Mouse (Mus musculus): ENCODE results near the gene Chd2. TPM values are rescaled to one million over a fixed set of nuclear protein-coding genes. Genes with fewer than 3 reads are reported as not detected.

Chd2 gene
- polyA plus RNA-seq, 1 experiment from 2014 or later: 61.0 TPM

GRCm38 (mm10) chr7:73572571-73572970 is 30.9 kb upstream of the Chd2 start:
- H3K9ac ChIP-seq (ENCODE audit: low read length): no peak overlapping the region
- H3K27ac ChIP-seq (ENCODE audit: low read depth, low read length): no peak overlapping the region
- no peaks in the 10 kb centered on the region for H3K27me3 ChIP-seq (ENCODE audit: control insufficient read depth, insufficient read depth, low read length)
- H3K4me3 ChIP-seq (ENCODE audit: low read depth, low read length): no peak overlapping the region
- 67% methylated on average over 3 of the region's 3 CpGs for WGBS
- no peak for ATAC-seq (replicated peaks; ENCODE audit: low FRiP score)
- H3K4me1 ChIP-seq (replicated peaks; ENCODE audit: control insufficient read depth, insufficient read depth, low read length): no peaks in the 10 kb centered on the region
- no peak overlapping the region for H3K4me2 ChIP-seq (ENCODE audit: low read depth, low read length, severe bottlenecking)
- no peak for DNase-seq (ENCODE audit: low spot score)
- no peaks in the 10 kb centered on the region for H3K9me3 ChIP-seq (ENCODE audit: control insufficient read depth, low read length)
- no peaks in the 10 kb centered on the region for H3K36me3 ChIP-seq (ENCODE audit: control insufficient read depth, insufficient read depth, low read length)

- Histone ChIP-seq H3K36me3 (ENCODE audit: control insufficient read depth, insufficient read depth, low read length) (no peaks in the 10 kb centered on the region), H3K4me2 (ENCODE audit: low read depth, low read length, severe bottlenecking) (no peak overlapping the region), H3K27me3 (ENCODE audit: control insufficient read depth, insufficient read depth, low read length) (no peaks in the 10 kb centered on the region), H3K9ac (ENCODE audit: low read length) (no peak overlapping the region), H3K9me3 (ENCODE audit: control insufficient read depth, low read length) (no peaks in the 10 kb centered on the region), H3K4me1 (replicated peaks; ENCODE audit: control insufficient read depth, insufficient read depth, low read length) (no peaks in the 10 kb centered on the region), H3K27ac (ENCODE audit: low read depth, low read length) (no peak overlapping the region), H3K4me3 (ENCODE audit: low read depth, low read length) (no peak overlapping the region)
- DNase-seq (ENCODE audit: low spot score) (no peak), ATAC-seq (replicated peaks; ENCODE audit: low FRiP score) (no peak)
- 84% methylated on average over 3 of the region's 3 CpGs for WGBS
Measured at GRCm38 (mm10) chr7:73568801-73569403, 27.3 kb upstream of the Chd2 start.

DNA sequence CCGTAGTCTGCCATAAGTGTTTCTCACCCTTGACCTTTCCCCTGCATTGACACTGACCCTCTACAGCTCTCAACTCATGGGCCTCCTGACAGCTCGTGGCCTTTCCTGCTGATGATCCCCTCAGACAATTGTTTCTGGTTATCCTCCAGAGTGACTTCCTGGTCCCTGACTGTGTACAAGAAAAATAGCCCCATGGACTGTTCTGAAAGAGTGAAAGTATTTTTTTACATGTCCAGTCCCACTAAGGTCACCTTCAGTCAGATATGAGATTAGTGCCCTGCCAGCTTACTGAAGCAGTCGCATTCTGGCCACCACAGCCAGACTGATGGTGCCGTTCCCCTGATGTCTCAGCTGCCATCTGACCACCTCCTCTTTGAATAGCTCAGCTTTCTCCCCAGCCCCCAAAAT is 26.1 kb upstream of the Chd2 start:
- ATAC-seq (replicated peaks; ENCODE audit: low FRiP score): no peak
- Histone ChIP-seq H3K4me1 (replicated peaks; ENCODE audit: control insufficient read depth, insufficient read depth, low read length) (no peaks in the 10 kb centered on the region), H3K36me3 (ENCODE audit: control insufficient read depth, insufficient read depth, low read length) (no peaks in the 10 kb centered on the region), H3K4me3 (ENCODE audit: low read depth, low read length) (no peak overlapping the region), H3K4me2 (ENCODE audit: low read depth, low read length, severe bottlenecking) (no peak overlapping the region), H3K27ac (ENCODE audit: low read depth, low read length) (no peak overlapping the region), H3K9me3 (ENCODE audit: control insufficient read depth, low read length) (no peaks in the 10 kb centered on the region), H3K9ac (ENCODE audit: low read length) (no peak overlapping the region), H3K27me3 (ENCODE audit: control insufficient read depth, insufficient read depth, low read length) (no peaks in the 10 kb centered on the region)
- no peak for DNase-seq (ENCODE audit: low spot score)
- 71% methylated on average over 4 of the region's 4 CpGs for WGBS

DNA sequence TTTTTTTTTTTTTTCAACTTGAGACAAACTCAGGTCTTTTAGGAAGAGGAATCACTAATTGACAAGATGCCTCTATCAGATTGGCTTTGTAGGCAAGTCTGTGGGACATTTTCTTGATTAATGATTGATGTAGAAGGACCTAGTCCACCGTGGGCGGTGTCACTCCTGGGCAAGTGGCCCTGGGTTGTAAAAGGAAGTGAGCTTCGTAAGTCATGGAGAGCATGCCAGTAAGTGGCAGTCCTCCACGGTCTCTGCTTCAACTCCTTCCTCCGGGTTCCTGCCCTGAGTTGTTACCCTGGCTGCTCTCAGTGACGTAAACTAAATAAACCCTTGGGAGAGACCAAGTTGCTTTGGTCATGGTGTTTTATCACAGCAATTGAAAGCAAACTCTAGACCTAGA is 22.5 kb upstream of the Chd2 start:
- Histone ChIP-seq H3K36me3 (ENCODE audit: control insufficient read depth, insufficient read depth, low read length) (no peaks in the 10 kb centered on the region), H3K9ac (ENCODE audit: low read length) (no peak overlapping the region), H3K27me3 (ENCODE audit: control insufficient read depth, insufficient read depth, low read length) (no peaks in the 10 kb centered on the region), H3K9me3 (ENCODE audit: control insufficient read depth, low read length) (no peaks in the 10 kb centered on the region), H3K4me1 (replicated peaks; ENCODE audit: control insufficient read depth, insufficient read depth, low read length) (peaks cover 4% of the 10 kb centered on the region; the same call in 1 of the 2 replicates), H3K4me2 (ENCODE audit: low read depth, low read length, severe bottlenecking) (no peak overlapping the region), H3K4me3 (ENCODE audit: low read depth, low read length) (no peak overlapping the region), H3K27ac (ENCODE audit: low read depth, low read length) (no peak overlapping the region)
- DNase-seq (ENCODE audit: low spot score) (no peak), ATAC-seq (replicated peaks; ENCODE audit: low FRiP score) (no peak)
- 93% methylated on average over 6 of the region's 6 CpGs for WGBS

GRCm38 (mm10) chr7:73561492-73562055 is 19.9 kb upstream of the Chd2 start:
- ATAC-seq (replicated peaks; ENCODE audit: low FRiP score) (no peak), DNase-seq (ENCODE audit: low spot score) (no peak)
- Histone ChIP-seq H3K4me3 (ENCODE audit: low read depth, low read length) (no peak overlapping the region), H3K27ac (ENCODE audit: low read depth, low read length) (no peak overlapping the region), H3K27me3 (ENCODE audit: control insufficient read depth, insufficient read depth, low read length) (no peaks in the 10 kb centered on the region), H3K9ac (ENCODE audit: low read length) (peak overlapping the region; percentile 27; the same call in 1 of the 2 replicates), H3K9me3 (ENCODE audit: control insufficient read depth, low read length) (no peaks in the 10 kb centered on the region), H3K4me2 (ENCODE audit: low read depth, low read length, severe bottlenecking) (no peak overlapping the region), H3K36me3 (ENCODE audit: control insufficient read depth, insufficient read depth, low read length) (no peaks in the 10 kb centered on the region), H3K4me1 (replicated peaks; ENCODE audit: control insufficient read depth, insufficient read depth, low read length) (peaks cover 4% of the 10 kb centered on the region; the same call in 1 of the 2 replicates)
- WGBS: 10% methylated on average over 10 of the region's 10 CpGs

DNA sequence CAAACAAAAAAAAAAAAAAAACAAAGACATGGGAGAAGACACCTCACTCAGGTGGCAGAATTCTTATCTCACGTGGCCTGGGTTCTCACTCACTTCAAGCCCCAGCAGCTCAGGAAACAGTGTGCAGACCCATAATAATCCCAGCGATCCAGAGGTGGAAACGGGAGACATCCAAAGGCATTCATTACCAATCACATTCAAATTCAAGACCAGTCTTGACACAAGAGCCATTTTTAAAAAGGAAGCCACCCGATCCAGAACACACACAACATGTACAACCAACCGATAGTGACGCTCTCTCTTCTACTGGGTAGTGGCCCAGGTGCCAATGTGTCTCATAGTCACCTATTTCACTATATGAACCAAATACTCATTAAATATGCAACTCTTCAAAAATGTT is 19.2 kb upstream of the Chd2 start:
- Histone ChIP-seq H3K4me2 (ENCODE audit: low read depth, low read length, severe bottlenecking) (no peak overlapping the region), H3K27me3 (ENCODE audit: control insufficient read depth, insufficient read depth, low read length) (no peaks in the 10 kb centered on the region), H3K9me3 (ENCODE audit: control insufficient read depth, low read length) (no peaks in the 10 kb centered on the region), H3K4me3 (ENCODE audit: low read depth, low read length) (no peak overlapping the region), H3K36me3 (ENCODE audit: control insufficient read depth, insufficient read depth, low read length) (no peaks in the 10 kb centered on the region), H3K9ac (ENCODE audit: low read length) (no peak overlapping the region), H3K4me1 (replicated peaks; ENCODE audit: control insufficient read depth, insufficient read depth, low read length) (peaks cover 4% of the 10 kb centered on the region; the same call in 1 of the 2 replicates), H3K27ac (ENCODE audit: low read depth, low read length) (no peak overlapping the region)
- DNase-seq (ENCODE audit: low spot score) (no peak), ATAC-seq (replicated peaks; ENCODE audit: low FRiP score) (no peak)
- WGBS: 95% methylated on average over 6 of the region's 6 CpGs

GRCm38 (mm10) chr7:73559853-73560190 is 18.2 kb upstream of the Chd2 start:
- 90% methylated on average over 6 of the region's 6 CpGs for WGBS
- no peak for DNase-seq (ENCODE audit: low spot score)
- no peak overlapping the region for H3K4me3 ChIP-seq (ENCODE audit: low read depth, low read length)
- no peak for ATAC-seq (replicated peaks; ENCODE audit: low FRiP score)
- H3K9me3 ChIP-seq (ENCODE audit: control insufficient read depth, low read length): no peaks in the 10 kb centered on the region
- no peak overlapping the region; the same call in 1 of the 2 replicates for H3K9ac ChIP-seq (ENCODE audit: low read length)
- peaks cover 4% of the 10 kb centered on the region; the same call in 1 of the 2 replicates for H3K4me1 ChIP-seq (replicated peaks; ENCODE audit: control insufficient read depth, insufficient read depth, low read length)
- H3K36me3 ChIP-seq (ENCODE audit: control insufficient read depth, insufficient read depth, low read length): no peaks in the 10 kb centered on the region
- peak overlapping the region; percentile 65; the same call in 1 of the 2 replicates for H3K4me2 ChIP-seq (ENCODE audit: low read depth, low read length, severe bottlenecking)
- H3K27ac ChIP-seq (ENCODE audit: low read depth, low read length): no peak overlapping the region
- H3K27me3 ChIP-seq (ENCODE audit: control insufficient read depth, insufficient read depth, low read length): no peaks in the 10 kb centered on the region

DNA sequence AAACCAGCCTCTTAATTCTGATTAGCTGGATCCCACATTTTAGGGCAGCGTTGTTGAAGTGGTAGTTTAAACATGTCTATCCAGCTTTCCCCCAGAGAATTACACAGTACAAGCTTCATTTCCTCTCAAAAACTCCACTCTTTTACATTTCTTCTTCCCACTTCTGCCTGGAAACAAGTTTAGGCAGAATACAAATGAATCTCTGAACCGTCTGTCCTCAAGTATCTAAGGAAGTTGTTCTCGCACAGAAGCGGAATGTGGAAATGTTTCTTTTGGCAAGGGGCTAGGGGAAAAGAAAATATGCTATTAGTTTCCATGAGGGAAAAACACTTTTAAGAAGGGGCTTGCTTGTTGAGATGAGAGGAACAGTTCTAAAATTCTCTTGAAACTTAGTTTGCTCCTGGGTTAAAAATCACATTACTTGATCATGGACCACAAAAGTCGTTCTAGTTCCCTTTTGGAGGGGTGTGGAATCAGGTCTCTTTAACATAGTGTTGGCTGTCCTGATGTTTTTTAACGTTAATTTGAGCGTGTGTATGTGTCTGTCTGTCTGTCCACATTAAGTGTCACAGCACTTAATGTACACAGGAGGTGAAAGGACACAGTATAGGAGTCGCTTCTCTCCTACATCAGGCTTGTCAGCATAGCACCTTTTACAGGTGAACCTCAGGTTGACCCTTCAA is 17.7 kb upstream of the Chd2 start:
- peak overlapping the region; percentile 75 for H3K9ac ChIP-seq (ENCODE audit: low read length)
- H3K4me3 ChIP-seq (ENCODE audit: low read depth, low read length): peak overlapping the region; percentile 100
- WGBS: 40% methylated on average over 8 of the region's 8 CpGs
- peak overlapping the region; percentile 65 for H3K4me2 ChIP-seq (ENCODE audit: low read depth, low read length, severe bottlenecking)
- DNase-seq (ENCODE audit: low spot score) (no peak), ATAC-seq (replicated peaks; ENCODE audit: low FRiP score) (no peak)
- peak overlapping the region; percentile 84 for H3K27ac ChIP-seq (ENCODE audit: low read depth, low read length)
- no peaks in the 10 kb centered on the region for H3K9me3 ChIP-seq (ENCODE audit: control insufficient read depth, low read length)
- H3K36me3 ChIP-seq (ENCODE audit: control insufficient read depth, insufficient read depth, low read length): no peaks in the 10 kb centered on the region
- no peaks in the 10 kb centered on the region for H3K27me3 ChIP-seq (ENCODE audit: control insufficient read depth, insufficient read depth, low read length)
- peaks cover 4% of the 10 kb centered on the region; the same call in 1 of the 2 replicates for H3K4me1 ChIP-seq (replicated peaks; ENCODE audit: control insufficient read depth, insufficient read depth, low read length)

All from forebrain, embryonic 11.5 days (tissue).